Mouse (Mus musculus) cerebellum, postnatal 4 days (tissue): ENCODE measurements at regions not wholly inside any gene's neighbourhood (a gene's known extent, or its start where the extent isn't known, plus 50 kb on each side); places are given as distances from the start of the nearest gene placed in this dataset.
"Not testable (repeated sequence)": the region's sequence is repeated elsewhere in the genome, so short reads cannot be mapped to it uniquely, and the experiment has no call there.

ENCODE experiments used
- DNase-seq, 2 experiments: peaks; one replicate each; pipeline ENCODE4 v3.0.0; 2022; ENCODE audit warnings: low spot score in 2 of 2, mixed read lengths in 1 of 2

DNA sequence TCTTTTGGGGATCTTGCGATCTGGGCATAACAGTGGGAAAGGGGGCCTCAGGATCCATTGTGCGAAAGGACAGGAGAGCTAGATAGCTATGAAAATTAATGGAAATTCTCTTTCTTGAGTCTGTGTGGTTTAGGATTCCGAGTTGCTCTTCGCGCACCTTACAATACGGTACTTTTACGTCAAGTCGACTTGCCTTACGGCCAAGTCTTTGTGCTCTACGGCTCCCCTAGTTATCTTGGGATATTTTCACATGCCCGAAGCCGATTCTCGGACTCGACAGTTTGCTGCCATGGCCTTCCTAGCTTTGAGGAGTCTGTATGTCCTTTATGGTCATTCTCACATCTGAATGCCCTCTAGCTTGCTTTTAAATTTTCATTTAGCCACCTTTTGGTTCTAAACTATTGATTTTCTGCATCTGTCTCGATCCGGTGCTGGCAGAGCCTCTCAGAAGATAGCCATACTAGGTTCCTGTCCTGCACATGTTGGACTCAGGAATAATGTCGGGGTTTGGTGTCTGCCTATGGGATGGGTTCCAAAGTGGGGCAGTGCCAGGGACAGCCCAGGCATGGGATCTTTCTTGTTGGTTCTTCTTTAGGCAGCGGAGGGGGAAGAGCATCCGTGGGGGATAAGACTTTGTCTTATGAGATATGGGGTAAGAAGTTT lies 109.0 kb upstream of the Olfr1324 start:
- peak in 1 of 2 experiments; percentile 7 for DNase-seq

DNA sequence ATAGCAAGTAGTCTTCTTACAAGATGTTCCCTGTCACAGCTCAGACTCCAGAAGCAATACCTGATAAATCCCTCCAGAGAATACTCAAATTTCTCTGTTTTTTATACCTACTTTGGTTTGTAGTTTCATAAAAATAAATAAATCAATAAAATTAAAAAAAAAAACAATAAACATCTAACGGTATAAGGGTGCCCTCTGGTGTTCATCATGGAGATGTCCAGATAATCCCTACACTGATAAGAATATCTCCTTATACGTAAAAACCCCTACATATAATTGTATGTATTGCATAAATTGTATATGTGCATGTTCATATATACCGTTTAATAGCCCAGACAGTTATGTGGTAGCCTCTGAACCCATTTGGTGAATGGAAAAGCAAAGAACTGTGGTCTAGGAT lies 75.7 kb upstream of the Olfr1324 start:
- no peak for DNase-seq

DNA sequence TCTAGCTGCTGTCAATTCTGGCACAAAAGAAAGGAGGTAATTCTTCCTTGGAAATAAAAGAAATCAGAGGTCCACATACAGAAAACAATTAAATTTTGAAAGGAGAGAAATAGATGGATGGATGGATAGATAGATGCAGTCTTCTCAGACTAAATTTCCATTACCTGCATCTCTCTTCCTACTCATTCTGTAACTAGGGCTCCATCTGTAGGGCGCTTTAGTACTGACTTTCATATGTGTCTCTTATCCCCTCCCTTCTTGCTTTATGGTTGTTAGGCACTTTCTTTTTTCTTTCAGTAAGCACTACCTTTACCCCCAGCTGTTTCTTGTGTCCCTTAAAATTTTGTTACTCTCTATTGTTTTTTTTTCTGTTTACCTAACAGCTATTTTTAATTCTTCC lies 72.9 kb upstream of the Olfr1324 start:
- no peak for DNase-seq

DNA sequence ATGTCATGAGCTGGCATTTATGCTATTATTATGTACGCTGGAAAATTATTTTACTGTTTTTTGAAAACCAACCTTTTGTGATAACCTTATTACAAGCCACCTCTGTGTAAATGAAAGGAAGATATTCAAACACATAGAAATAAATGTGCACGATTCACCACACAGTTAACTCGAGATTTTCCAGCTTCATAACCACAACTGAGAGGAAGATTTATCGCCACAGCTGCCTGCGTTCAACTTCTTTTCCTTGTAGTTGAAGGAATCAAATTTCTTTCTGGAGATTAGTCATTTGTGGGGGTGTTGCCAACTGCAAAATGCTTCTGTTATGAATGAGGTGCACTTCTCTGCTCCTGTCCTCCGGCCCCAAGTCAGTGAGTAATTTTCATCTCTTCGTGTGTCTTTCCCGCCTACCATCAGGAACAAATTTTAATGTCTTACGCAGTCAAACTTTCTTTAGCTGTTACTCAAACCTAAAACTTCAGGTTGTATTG lies 62.2 kb upstream of the Olfr1324 start:
- not testable (repeated sequence) for DNase-seq
